Mouse (Mus musculus): ENCODE measurements around the gene Akr1b3. TPM values are rescaled to one million over a fixed set of nuclear protein-coding genes. Genes with fewer than 3 reads are reported as not detected.
A peak's percentile ranks its signal among the peaks of the same experiment; 100 is the strongest.

The Akr1b3 gene
- total and polyA plus RNA-seq, 2 experiments from 2014 or later: 78.2 to 106 TPM

DNA sequence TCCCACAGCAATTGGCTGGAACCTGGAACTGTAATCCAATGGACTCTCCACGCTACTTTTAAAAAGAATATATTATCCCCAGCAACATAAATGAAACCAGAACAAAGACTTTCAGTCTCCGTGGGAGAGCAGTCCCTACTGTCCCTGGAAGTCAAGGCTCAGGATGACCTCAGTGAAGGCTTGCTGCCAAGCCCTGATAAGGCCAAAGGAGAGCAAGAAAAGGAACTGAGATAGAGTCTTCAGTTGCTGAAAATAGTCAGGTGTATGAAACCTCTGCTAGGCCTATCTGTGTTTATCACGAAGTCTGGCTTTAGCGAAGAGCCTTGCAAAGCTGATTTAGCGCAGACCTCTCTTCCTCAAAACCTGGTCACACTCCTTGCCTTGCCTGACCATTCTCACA, 14.1 kb upstream of the Akr1b3 start:
- ATAC-seq (no peak), DNase-seq (ENCODE audit: low spot score) (no peak)
- no peaks in the 10 kb centered on the region for H3K27me3 ChIP-seq (ENCODE audit: insufficient read depth, low read length)
- H3K4me3 ChIP-seq (ENCODE audit: low read length): no peak overlapping the region
- H3K27ac ChIP-seq: no peak overlapping the region
- no peak for TF ChIP-seq CTCF (IDR thresholded peaks at IDR 0.05; ENCODE audit: low read depth)
- H3K4me1 ChIP-seq (ENCODE audit: insufficient read depth, low read length): no peaks in the 10 kb centered on the region
- WGBS: 69% methylated on average over 5 of the region's 5 CpGs
- H3K9ac ChIP-seq (replicated peaks; ENCODE audit: low read length): no peak overlapping the region
- H3K9me3 ChIP-seq (ENCODE audit: low read length): no peaks in the 10 kb centered on the region
- H3K36me3 ChIP-seq (ENCODE audit: insufficient read depth, low read length): no peaks in the 10 kb centered on the region
- H3K4me2 ChIP-seq (ENCODE audit: low read depth, low read length): no peak overlapping the region

- H3K4me1 ChIP-seq (ENCODE audit: insufficient read depth, low read length): no peaks in the 10 kb centered on the region
- no peak for ATAC-seq
- no peak for TF ChIP-seq CTCF (IDR thresholded peaks at IDR 0.05; ENCODE audit: low read depth)
- no peak overlapping the region for H3K27ac ChIP-seq
- no peak overlapping the region for H3K9ac ChIP-seq (replicated peaks; ENCODE audit: low read length)
- no peak for DNase-seq (ENCODE audit: low spot score)
- no peaks in the 10 kb centered on the region for H3K27me3 ChIP-seq (ENCODE audit: insufficient read depth, low read length)
- no peaks in the 10 kb centered on the region for H3K9me3 ChIP-seq (ENCODE audit: low read length)
- no peak overlapping the region for H3K4me3 ChIP-seq (ENCODE audit: low read length)
- WGBS: 96% methylated on average over 7 of the region's 7 CpGs
- no peak overlapping the region for H3K4me2 ChIP-seq (ENCODE audit: low read depth, low read length)
- no peaks in the 10 kb centered on the region for H3K36me3 ChIP-seq (ENCODE audit: insufficient read depth, low read length)
Observed at GRCm38 (mm10) chr6:34322121-34322520, 4.8 kb upstream of the Akr1b3 start.

- no peak for TF ChIP-seq CTCF (IDR thresholded peaks at IDR 0.05; ENCODE audit: low read depth)
- no peak for DNase-seq (ENCODE audit: low spot score)
- Histone ChIP-seq H3K36me3 (ENCODE audit: insufficient read depth, low read length) (no peaks in the 10 kb centered on the region), H3K4me2 (ENCODE audit: low read depth, low read length) (no peak overlapping the region), H3K27me3 (ENCODE audit: insufficient read depth, low read length) (no peaks in the 10 kb centered on the region), H3K9ac (replicated peaks; ENCODE audit: low read length) (no peak overlapping the region), H3K4me3 (ENCODE audit: low read length) (no peak overlapping the region), H3K27ac (no peak overlapping the region), H3K9me3 (ENCODE audit: low read length) (no peaks in the 10 kb centered on the region), H3K4me1 (ENCODE audit: insufficient read depth, low read length) (peaks cover 4% of the 10 kb centered on the region; the same call in 1 of the 2 replicates)
- WGBS: 61% methylated on average over 6 of the region's 6 CpGs
- ATAC-seq: no peak
Observed at GRCm38 (mm10) chr6:34318636-34319035, 1.4 kb upstream of the Akr1b3 start.

GRCm38 (mm10) chr6:34318172-34318571, 894 bp upstream of the Akr1b3 start:
- Histone ChIP-seq H3K27ac (no peak overlapping the region), H3K4me3 (ENCODE audit: low read length) (0 out of 2 replicates have a peak overlapping the region, but pooled peaks have one; percentile 77), H3K27me3 (ENCODE audit: insufficient read depth, low read length) (no peaks in the 10 kb centered on the region), H3K9me3 (ENCODE audit: low read length) (no peaks in the 10 kb centered on the region), H3K4me1 (ENCODE audit: insufficient read depth, low read length) (peaks cover 4% of the 10 kb centered on the region; the same call in 1 of the 2 replicates), H3K9ac (replicated peaks; ENCODE audit: low read length) (no peak overlapping the region), H3K36me3 (ENCODE audit: insufficient read depth, low read length) (no peaks in the 10 kb centered on the region), H3K4me2 (ENCODE audit: low read depth, low read length) (peak overlapping the region; percentile 87)
- WGBS: 38% methylated on average over 5 of the region's 5 CpGs
- ATAC-seq (no peak), DNase-seq (ENCODE audit: low spot score) (peak; percentile 31)
- TF ChIP-seq CTCF (IDR thresholded peaks at IDR 0.05; ENCODE audit: low read depth): no peak

GRCm38 (mm10) chr6:34313921-34314320, 3.4 kb downstream of the Akr1b3 start:
- peaks cover 4% of the 10 kb centered on the region; the same call in 1 of the 2 replicates for H3K4me1 ChIP-seq (ENCODE audit: insufficient read depth, low read length)
- no peak for ATAC-seq

GRCm38 (mm10) chr6:34313386-34313785, 3.9 kb downstream of the Akr1b3 start:
- H3K4me3 ChIP-seq (ENCODE audit: low read length): no peak overlapping the region
- H3K9me3 ChIP-seq (ENCODE audit: low read length): no peaks in the 10 kb centered on the region
- no peak overlapping the region for H3K4me2 ChIP-seq (ENCODE audit: low read depth, low read length)
- H3K27ac ChIP-seq: no peak overlapping the region
- H3K27me3 ChIP-seq (ENCODE audit: insufficient read depth, low read length): no peaks in the 10 kb centered on the region
- no peak for TF ChIP-seq CTCF (IDR thresholded peaks at IDR 0.05; ENCODE audit: low read depth)
- WGBS: 68% methylated on average over 9 of the region's 9 CpGs
- ATAC-seq (no peak), DNase-seq (ENCODE audit: low spot score) (no peak)
- peaks cover 4% of the 10 kb centered on the region; the same call in 1 of the 2 replicates for H3K4me1 ChIP-seq (ENCODE audit: insufficient read depth, low read length)
- H3K36me3 ChIP-seq (ENCODE audit: insufficient read depth, low read length): peaks cover 15% of the 10 kb centered on the region; the same call in 1 of the 2 replicates
- H3K9ac ChIP-seq (replicated peaks; ENCODE audit: low read length): no peak overlapping the region

More at GRCm38 (mm10) chr6:34313921-34314320, 3.4 kb downstream of the Akr1b3 start:
- Histone ChIP-seq H3K27me3 (ENCODE audit: insufficient read depth, low read length) (no peaks in the 10 kb centered on the region), H3K4me2 (ENCODE audit: low read depth, low read length) (no peak overlapping the region), H3K36me3 (ENCODE audit: insufficient read depth, low read length) (peaks cover 11% of the 10 kb centered on the region; the same call in 1 of the 2 replicates), H3K9me3 (ENCODE audit: low read length) (no peaks in the 10 kb centered on the region), H3K4me3 (ENCODE audit: low read length) (no peak overlapping the region), H3K9ac (replicated peaks; ENCODE audit: low read length) (no peak overlapping the region), H3K27ac (no peak overlapping the region)
- 91% methylated on average over 2 of the region's 2 CpGs for WGBS
- TF ChIP-seq CTCF (IDR thresholded peaks at IDR 0.05; ENCODE audit: low read depth): no peak
- no peak for DNase-seq (ENCODE audit: low spot score)

GRCm38 (mm10) chr6:34310023-34310595, 7.2 kb downstream of the Akr1b3 start:
- no peak for TF ChIP-seq CTCF (IDR thresholded peaks at IDR 0.05; ENCODE audit: low read depth)
- WGBS: 94% methylated on average over 11 of the region's 11 CpGs
- no peak overlapping the region for H3K9ac ChIP-seq (replicated peaks; ENCODE audit: low read length)
- no peaks in the 10 kb centered on the region for H3K9me3 ChIP-seq (ENCODE audit: low read length)
- no peak for ATAC-seq
- no peak for DNase-seq (ENCODE audit: low spot score)
- no peak overlapping the region for H3K27ac ChIP-seq
- peaks cover 20% of the 10 kb centered on the region; the same call in 1 of the 2 replicates for H3K36me3 ChIP-seq (ENCODE audit: insufficient read depth, low read length)
- no peaks in the 10 kb centered on the region for H3K4me1 ChIP-seq (ENCODE audit: insufficient read depth, low read length)
- H3K4me3 ChIP-seq (ENCODE audit: low read length): no peak overlapping the region
- H3K4me2 ChIP-seq (ENCODE audit: low read depth, low read length): no peak overlapping the region
- no peaks in the 10 kb centered on the region for H3K27me3 ChIP-seq (ENCODE audit: insufficient read depth, low read length)

All from hindbrain, postnatal 0 days (tissue).